Mouse (Mus musculus): Measurements from ENCODE around the gene Rpl10l.

Gene Rpl10l

DNA sequence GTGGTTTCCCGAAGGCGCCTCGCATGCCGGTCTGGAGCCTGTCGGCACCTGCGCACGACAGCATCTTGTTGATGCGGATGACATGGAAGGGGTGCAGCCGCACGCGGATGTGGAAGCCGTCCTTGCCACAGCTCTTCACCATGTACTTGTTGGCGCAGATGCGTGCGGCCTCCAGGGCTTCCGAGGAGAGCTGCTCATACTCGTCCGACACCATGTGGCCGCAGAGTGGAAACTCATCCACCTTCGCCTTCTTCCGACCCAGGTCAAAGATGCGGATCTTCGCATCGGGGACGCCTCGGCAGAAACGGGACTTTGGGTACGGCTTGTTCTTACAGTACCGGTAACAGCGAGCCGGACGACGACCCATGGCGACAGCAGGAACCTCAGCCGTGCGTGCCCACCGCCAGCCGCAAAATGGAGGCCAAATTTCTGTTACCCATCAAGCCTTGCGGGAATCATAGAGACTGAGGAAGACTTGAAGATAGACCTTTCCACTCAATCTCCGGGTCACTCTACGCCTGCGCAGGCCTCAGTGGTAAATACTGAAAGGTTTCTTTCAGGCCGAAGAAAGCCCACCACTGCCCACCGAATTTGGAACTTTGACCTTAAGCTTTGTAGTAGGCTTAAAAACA, at the start of gene Rpl10l:
TSS of gene Rpl10l (minus strand) at position 411 of the 632 bp plus-strand sequence.
- DNase-seq (ENCODE audit: low read depth, low spot score), result no peak

DNA sequence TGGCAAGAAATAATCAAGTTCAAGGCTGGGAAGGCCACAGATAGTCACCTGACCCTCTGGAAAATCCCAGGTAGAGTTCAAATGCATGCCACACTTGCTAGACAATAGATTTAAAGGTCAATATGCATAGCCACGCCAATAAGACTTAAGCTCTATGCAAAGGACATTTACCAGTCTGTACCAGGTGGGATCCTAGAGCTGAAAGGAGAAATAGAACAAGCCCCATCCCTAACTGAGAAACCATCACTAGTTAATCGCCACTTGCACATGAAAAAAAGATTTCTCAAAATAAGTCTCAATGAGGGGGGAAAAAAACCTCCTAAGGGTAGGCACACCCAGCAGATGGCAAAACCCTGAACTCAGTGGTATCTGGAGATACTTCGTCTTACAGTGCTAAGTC, 8.3 kb downstream of the Rpl10l start:
- no peak for DNase-seq (ENCODE audit: low read depth, low spot score)

DNA sequence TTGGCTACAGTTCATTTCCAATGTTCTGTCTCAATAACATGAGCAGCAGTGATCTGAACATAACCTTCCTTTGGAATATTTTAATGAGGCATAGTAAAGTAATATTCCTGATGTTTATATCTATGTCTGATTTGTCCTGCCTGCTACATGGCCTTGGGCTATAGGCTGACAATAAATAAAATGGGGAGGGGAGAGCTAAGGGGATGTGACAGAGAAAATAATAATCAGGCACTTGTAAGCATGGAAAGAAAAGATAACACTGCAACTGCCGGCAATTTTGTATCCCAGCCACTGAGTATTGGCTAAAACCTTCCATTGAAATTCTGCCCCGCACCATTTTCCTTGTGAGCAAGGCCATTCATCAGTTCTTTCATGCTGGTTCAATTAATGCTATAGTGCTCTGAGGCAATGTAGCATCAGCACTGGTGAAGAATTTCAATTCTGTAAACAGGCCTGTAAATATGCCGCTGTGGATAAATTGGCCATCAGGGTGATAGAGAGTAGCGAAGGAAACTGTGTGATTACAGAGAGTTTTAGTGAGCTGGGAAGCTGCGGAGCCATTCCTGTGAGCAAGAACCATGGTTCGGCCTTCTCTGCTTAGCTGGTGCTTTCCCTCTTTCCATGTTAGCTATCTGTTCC, 38.6 kb downstream of the Rpl10l start:
- no peak for DNase-seq (ENCODE audit: low read depth, low spot score)

DNA sequence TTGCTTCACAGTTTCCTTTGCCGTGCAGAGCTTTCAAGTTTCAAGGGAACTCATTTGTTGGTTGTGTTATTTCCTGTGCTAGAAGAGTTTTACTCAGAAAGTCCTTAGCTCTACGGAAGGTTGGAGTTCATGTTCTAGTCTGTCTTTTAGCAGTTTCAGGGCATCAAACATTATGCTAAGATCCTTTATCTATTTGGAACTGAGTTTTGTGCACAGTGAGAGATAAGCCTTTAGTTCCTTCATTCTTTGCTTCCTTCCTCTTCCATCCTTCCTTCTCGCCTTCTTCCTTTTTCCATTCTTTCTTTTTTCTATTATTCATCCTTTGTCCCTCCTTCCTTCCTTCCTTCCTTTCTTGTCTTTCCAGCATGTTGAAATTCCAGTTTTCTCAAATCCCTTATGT, 50.0 kb downstream of the Rpl10l start:
- no peak for DNase-seq (ENCODE audit: low read depth, low spot score)
